Mouse (Mus musculus) G1E (cell line): ENCODE results near the gene Il3. TPM values are rescaled to one million over a fixed set of nuclear protein-coding genes. Genes with fewer than 3 reads are reported as not detected.
"Not testable (repeated sequence)": the region's sequence is repeated elsewhere in the genome, so short reads cannot be mapped to it uniquely, and the experiment has no call there.

Experiments used
- ATAC-seq: 2 replicates; pipeline ENCODE4 v1.8.0; 2016; ENCODE audit warnings: mild to moderate bottlenecking; ENCODE audit not compliant: insufficient number of reproducible peaks, poor library complexity, low FRiP score, severe bottlenecking; ENCODE audit errors: extremely low read depth
- DNase-seq: peaks from one replicate; pipeline ENCODE4 v3.0.0; 2012; ENCODE audit warnings: low spot score
- H3K27me3 ChIP-seq: 2 replicates; pipeline ENCODE4 v1.6.1; 2012; ENCODE audit warnings: mild to moderate bottlenecking, low read length, inconsistent platforms; ENCODE audit not compliant: insufficient read depth
- H3K36me3 ChIP-seq: replicated peaks from 2 replicates; pipeline ENCODE3; 2012; ENCODE audit warnings: mild to moderate bottlenecking, inconsistent platforms
- H3K4me1 ChIP-seq: 2 replicates; pipeline ENCODE4 v1.6.1; 2012; ENCODE audit warnings: low read depth, low read length, inconsistent platforms, mixed read lengths; ENCODE audit not compliant: insufficient read depth
- H3K4me3 ChIP-seq: 2 replicates; pipeline ENCODE4 v1.5.1; 2012; ENCODE audit warnings: low read depth, mild to moderate bottlenecking, inconsistent platforms, low read length, moderate library complexity, mixed read lengths
- H3K9me3 ChIP-seq: replicated peaks from 2 replicates; pipeline ENCODE4 v1.6.1; 2012; ENCODE audit warnings: inconsistent platforms
- CTCF ChIP-seq: IDR thresholded peaks from 2 replicates; pipeline ENCODE4 v1.5.1; 2012; ENCODE audit warnings: low read depth, low read length, inconsistent platforms, mixed read lengths
- GATA1 ChIP-seq: IDR thresholded peaks from 2 replicates; pipeline ENCODE4 v1.6.1; 2012; ENCODE audit warnings: borderline replicate concordance, low read length, inconsistent platforms, mixed read lengths
- GATA2 ChIP-seq: IDR thresholded peaks from 2 replicates; pipeline ENCODE4 v1.6.1; 2012; ENCODE audit warnings: low read depth, low read length, inconsistent platforms, borderline replicate concordance
- POLR2AphosphoS5 ChIP-seq: IDR thresholded peaks from 2 replicates; pipeline ENCODE4 v1.6.1; 2012; ENCODE audit warnings: low read depth, low read length, inconsistent platforms; ENCODE audit not compliant: insufficient replicate concordance
- TAL1 ChIP-seq: conservative IDR thresholded peaks from 2 replicates; pipeline ENCODE4 v1.6.1; 2012; ENCODE audit warnings: low read depth, low read length, inconsistent platforms, mixed read lengths
- polyA plus RNA-seq: library from polyadenylated mRNA; stranded (reverse); fragments of >175 nt; gene quantifications from 2 replicates; pipeline ENCODE4 v1.2.3, GENCODE M21; 2012
- total RNA-seq, 2 experiments: library from RNA; stranded (forward) in 1 of 2; stranded (reverse) in 1 of 2; fragments of 200-1000 nt in 1 of 2; fragments of >200 nt in 1 of 2; fragmentation: Nextera tagmentation in 1 of 2; gene quantifications; 2 replicates each; pipeline ENCODE4 v1.2.3; 2014 to 2017

The Il3 gene
- total and polyA plus RNA-seq, 3 experiments: 0.22 TPM; not detected in 2

DNA sequence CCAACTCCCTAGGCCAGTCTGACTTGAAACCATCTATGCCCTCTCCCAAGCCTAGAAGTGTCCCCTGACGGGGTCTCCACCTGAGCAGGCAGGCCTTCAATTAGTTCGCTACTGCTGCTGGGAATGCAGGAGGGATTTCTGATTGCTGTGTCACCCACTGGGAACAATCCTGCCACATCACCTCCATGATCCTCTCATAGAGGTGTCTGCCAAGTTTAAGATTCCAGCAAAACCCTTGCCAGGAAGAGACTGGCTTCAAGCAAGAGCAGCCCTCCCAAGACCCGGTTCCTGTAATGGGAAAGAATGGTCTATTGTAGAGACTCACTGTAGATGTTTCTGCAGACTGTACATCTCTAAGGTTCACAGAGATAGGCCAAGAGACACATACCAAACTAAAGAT, 35.5 kb upstream of the Il3 start:
- Histone ChIP-seq H3K9me3 (0 out of 2 replicates have a peak, but pooled peaks cover 3% of the 10 kb centered on the region), H3K4me1 (no peaks in the 10 kb centered on the region), H3K4me3 (no peak overlapping the region), H3K27me3 (peaks cover 2% of the 10 kb centered on the region; the same call in 1 of the 2 replicates), H3K36me3 (no peaks in the 10 kb centered on the region)
- TF ChIP-seq CTCF (no peak), TAL1 (no peak), POLR2AphosphoS5 (no peak)
- ATAC-seq (no peak), DNase-seq (no peak)

GRCm38 (mm10) chr11:54301994-54302393, 34.9 kb upstream of the Il3 start:
- no peaks in the 10 kb centered on the region for H3K36me3 ChIP-seq
- H3K9me3 ChIP-seq: 0 out of 2 replicates have a peak, but pooled peaks cover 3% of the 10 kb centered on the region
- peaks cover 2% of the 10 kb centered on the region; the same call in 1 of the 2 replicates for H3K27me3 ChIP-seq
- no peak overlapping the region for H3K4me3 ChIP-seq
- no peak for ATAC-seq
- TF ChIP-seq TAL1: no peak
- DNase-seq: no peak
- H3K4me1 ChIP-seq: no peaks in the 10 kb centered on the region

DNA sequence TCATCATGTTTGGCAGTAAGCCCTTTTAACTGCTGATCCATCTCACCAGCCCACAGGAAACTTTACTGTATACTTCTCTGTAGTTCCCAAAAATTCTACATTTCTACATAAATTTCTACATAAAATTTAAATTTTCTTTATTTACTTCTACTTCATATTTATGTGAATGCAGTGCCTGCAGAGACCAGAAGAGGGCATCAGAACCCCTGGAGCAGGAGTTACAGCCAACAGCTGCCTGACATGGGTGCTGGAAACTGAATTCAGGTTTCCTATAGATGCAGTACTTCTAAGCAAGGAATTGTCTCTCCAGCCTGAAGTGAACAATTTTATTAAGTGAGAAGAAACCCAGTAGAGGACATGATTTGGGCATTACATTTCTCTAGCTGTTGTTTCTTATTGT, 31.7 kb upstream of the Il3 start:
- H3K27me3 ChIP-seq: peaks cover 2% of the 10 kb centered on the region; the same call in 1 of the 2 replicates
- no peak for ATAC-seq
- TF ChIP-seq GATA2: no peak
- TF ChIP-seq CTCF: no peak
- TF ChIP-seq GATA1: no peak
- TF ChIP-seq TAL1: no peak
- TF ChIP-seq POLR2AphosphoS5: no peak
- no peaks in the 10 kb centered on the region for H3K4me1 ChIP-seq
- 0 out of 2 replicates have a peak, but pooled peaks cover 3% of the 10 kb centered on the region for H3K9me3 ChIP-seq
- no peaks in the 10 kb centered on the region for H3K36me3 ChIP-seq
- H3K4me3 ChIP-seq: no peak overlapping the region
- DNase-seq: no peak

DNA sequence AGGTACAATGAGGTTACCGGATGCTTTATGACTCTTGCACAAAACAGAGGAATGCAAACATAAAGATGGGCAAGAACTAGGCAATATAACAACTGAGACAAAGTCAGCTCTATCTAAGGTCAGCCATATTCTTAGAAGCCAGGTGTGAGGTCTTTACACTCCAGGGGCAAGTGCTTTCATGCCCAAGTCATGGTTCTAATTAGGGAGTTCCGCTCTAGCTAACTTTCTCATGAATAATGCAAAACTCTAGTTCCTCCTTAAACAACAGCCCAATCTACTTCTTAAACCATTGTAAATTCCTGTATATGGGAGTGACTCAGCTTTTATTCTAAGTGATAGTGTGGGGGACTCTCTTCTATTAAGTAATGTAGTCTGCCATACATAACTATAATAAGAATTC, 30.4 kb upstream of the Il3 start:
- H3K4me1 ChIP-seq, ATAC-seq, DNase-seq, H3K36me3 ChIP-seq, H3K4me3 ChIP-seq, H3K9me3 ChIP-seq, H3K27me3 ChIP-seq: not testable (repeated sequence)

- Histone ChIP-seq H3K36me3 (no peaks in the 10 kb centered on the region), H3K4me3 (no peak overlapping the region), H3K27me3 (no peaks in the 10 kb centered on the region), H3K4me1 (peaks cover 5% of the 10 kb centered on the region), H3K9me3 (0 out of 2 replicates have a peak, but pooled peaks cover 3% of the 10 kb centered on the region)
- TF ChIP-seq TAL1 (no peak), POLR2AphosphoS5 (no peak)
- no peak for ATAC-seq
- no peak for DNase-seq
These were observed 29.7 kb upstream of the Il3 start for GRCm38 (mm10) chr11:54296734-54297133.

DNA sequence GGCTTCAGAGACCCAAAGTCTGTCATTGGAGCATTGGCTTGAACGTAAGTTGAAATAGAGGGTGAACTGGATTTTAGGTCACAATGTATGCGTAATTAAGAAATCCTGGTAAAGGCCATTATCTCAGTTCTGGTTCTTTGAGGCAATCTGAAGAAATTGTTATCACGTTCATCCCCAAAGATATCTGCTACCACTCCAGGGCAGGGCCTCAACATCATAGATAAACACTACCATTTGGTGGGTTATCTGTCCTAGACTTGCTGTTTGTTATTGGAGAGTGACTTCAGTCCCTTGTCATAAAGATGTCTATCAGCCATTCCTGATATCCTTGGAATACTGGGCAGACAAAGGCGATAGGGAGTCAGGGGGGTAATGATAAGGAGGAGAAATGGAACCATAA, 28.9 kb upstream of the Il3 start:
- ATAC-seq: no peak

DNA sequence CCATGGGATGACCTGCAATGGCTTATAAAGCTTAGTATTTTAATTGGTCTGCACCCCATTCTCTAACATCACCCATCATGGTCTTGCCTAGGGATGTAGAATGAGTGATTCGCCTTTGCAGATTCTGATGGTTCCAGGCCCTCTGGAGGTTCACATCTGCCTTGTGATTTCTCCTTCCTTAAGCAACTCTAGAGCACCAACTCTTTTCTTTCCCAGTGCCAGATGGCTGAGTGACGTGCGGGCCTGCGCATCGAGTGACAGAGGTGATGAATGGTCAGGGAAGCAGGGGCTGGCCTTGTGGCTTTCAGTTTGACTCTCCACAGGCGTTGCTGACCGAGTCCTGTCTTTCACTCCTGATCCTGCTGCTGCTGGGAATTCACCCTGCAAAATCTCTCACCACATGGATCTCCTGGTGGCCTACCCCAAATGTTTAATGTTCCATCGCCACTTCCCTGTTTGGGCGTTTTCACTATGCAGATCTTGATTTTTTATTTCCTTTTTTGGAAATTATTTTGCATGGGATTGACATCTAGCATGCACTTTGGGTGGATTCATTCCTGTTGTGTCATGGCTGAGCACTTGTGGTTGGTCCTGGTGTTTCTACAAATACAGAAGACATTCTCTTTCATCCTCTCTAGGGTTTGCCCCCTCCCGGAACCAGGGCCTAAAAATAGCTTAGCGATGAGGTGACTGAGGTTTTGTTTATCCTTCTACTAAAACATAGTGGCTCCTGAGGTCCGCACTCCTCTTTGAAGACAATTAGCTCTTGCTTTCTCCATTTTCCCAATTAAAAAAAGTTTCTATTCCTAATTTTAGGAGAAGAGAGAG, 27.1 kb upstream of the Il3 start:
- Histone ChIP-seq H3K4me1 (peaks cover 6% of the 10 kb centered on the region), H3K9me3 (0 out of 2 replicates have a peak, but pooled peaks cover 2% of the 10 kb centered on the region), H3K27me3 (no peaks in the 10 kb centered on the region), H3K4me3 (no peak overlapping the region), H3K36me3 (no peaks in the 10 kb centered on the region)
- no peak for ATAC-seq
- DNase-seq: no peak
- TF ChIP-seq CTCF (no peak), GATA2 (no peak), POLR2AphosphoS5 (no peak), TAL1 (no peak), GATA1 (no peak)

More for the DNA sequence above, 28.9 kb upstream of the Il3 start:
- Histone ChIP-seq H3K27me3 (no peaks in the 10 kb centered on the region), H3K36me3 (no peaks in the 10 kb centered on the region), H3K9me3 (0 out of 2 replicates have a peak, but pooled peaks cover 3% of the 10 kb centered on the region), H3K4me1 (peaks cover 6% of the 10 kb centered on the region), H3K4me3 (no peak overlapping the region)
- DNase-seq: no peak
- TF ChIP-seq CTCF: no peak
- TF ChIP-seq TAL1: no peak
- no peak for TF ChIP-seq GATA1
- no peak for TF ChIP-seq POLR2AphosphoS5
- TF ChIP-seq GATA2: no peak
